Mouse (Mus musculus) liver, embryonic 14.5 days (tissue): Measurements from ENCODE around the gene Ckap2l.

Source experiments
- CTCF ChIP-seq: IDR thresholded peaks from 2 replicates; pipeline ENCODE4 v1.5.1; 2016; ENCODE audit warnings: antibody characterized with exemption, low read depth, control low read depth
- EP300 ChIP-seq: IDR thresholded peaks from 2 replicates; pipeline ENCODE4 v1.6.1; 2016; ENCODE audit warnings: antibody characterized with exemption, low read depth

- TF ChIP-seq CTCF (no peak), EP300 (no peak)
Observed at GRCm38 (mm10) chr2:129224178-129224577, 72.8 kb downstream of the Ckap2l start.
